Mouse (Mus musculus) liver, embryonic 13.5 days (tissue): ENCODE data around the gene Cdh11. TPM values are rescaled to one million over a fixed set of nuclear protein-coding genes. Genes with fewer than 3 reads are reported as not detected.

ENCODE experiments used
- ATAC-seq: fragments of 200-750 bp; cut with Nextera tagmentation; 2 replicates; pipeline ENCODE4 v1.8.0; 2017; ENCODE audit warnings: low read depth, mild to moderate bottlenecking, moderate number of reproducible peaks, moderate library complexity
- DNase-seq: peaks from one replicate; pipeline ENCODE4 v3.0.0; 2022
- H3K27ac ChIP-seq: fragments of 300-500 bp; sonication (generic); 2 replicates; pipeline ENCODE4 v1.5.1; 2015; ENCODE audit warnings: moderate library complexity, mild to moderate bottlenecking, inconsistent platforms
- H3K27me3 ChIP-seq: fragments of 300-500 bp; sonication (generic); 2 replicates; pipeline ENCODE4 v1.6.1; 2015; ENCODE audit warnings: mild to moderate bottlenecking, inconsistent platforms
- H3K36me3 ChIP-seq: fragments of 300-500 bp; sonication (generic); 2 replicates; pipeline ENCODE4 v1.6.1; 2015; ENCODE audit warnings: mild to moderate bottlenecking, inconsistent platforms
- H3K4me1 ChIP-seq: fragments of 300-500 bp; sonication (generic); replicated peaks from 2 replicates; pipeline ENCODE4 v1.6.1; 2015; ENCODE audit warnings: inconsistent platforms
- H3K4me2 ChIP-seq: fragments of 300-500 bp; sonication (generic); 2 replicates; pipeline ENCODE4 v1.6.1; 2015; ENCODE audit warnings: inconsistent platforms, mild to moderate bottlenecking, moderate library complexity
- H3K4me3 ChIP-seq: fragments of 300-500 bp; sonication (generic); replicated peaks from 2 replicates; pipeline ENCODE4 v1.5.1; 2015; ENCODE audit warnings: mild to moderate bottlenecking, inconsistent platforms
- H3K9ac ChIP-seq: fragments of 300-500 bp; sonication (generic); 2 replicates; pipeline ENCODE4 v1.6.1; 2015; ENCODE audit warnings: mild to moderate bottlenecking, inconsistent platforms
- H3K9me3 ChIP-seq: fragments of 300-500 bp; sonication (generic); replicated peaks from 2 replicates; pipeline ENCODE4 v1.6.1; 2016; ENCODE audit warnings: inconsistent platforms
- WGBS: fragments of 180-500 bp; shearing (Covaris S2); methylation state at CpG from one replicate; pipeline ENCODE4 v1.1.7; 2015; ENCODE audit not compliant: insufficient replicate concordance; 5-methylcytosine and 5-hydroxymethylcytosine counted together
- polyA plus RNA-seq: library from polyadenylated mRNA; unstranded; fragments of >200 nt; fragmentation: Nextera tagmentation; extraction: Ambion mirVana; gene quantifications from 2 replicates; pipeline ENCODE4 v1.2.1, GENCODE M21; 2015

Gene Cdh11
- polyA plus RNA-seq, 1 experiment from 2014 or later: 3.5 TPM

- ATAC-seq (no peak), DNase-seq (no peak)
- no peak overlapping the region for H3K4me2 ChIP-seq
- H3K27ac ChIP-seq: no peak overlapping the region
- H3K9ac ChIP-seq: no peak overlapping the region
- no peaks in the 10 kb centered on the region for H3K9me3 ChIP-seq
- H3K4me3 ChIP-seq: no peak overlapping the region
- H3K36me3 ChIP-seq: no peaks in the 10 kb centered on the region
- no peaks in the 10 kb centered on the region for H3K27me3 ChIP-seq
- H3K4me1 ChIP-seq: no peaks in the 10 kb centered on the region
- 78% methylated on average over 5 of the region's 5 CpGs for WGBS
Measured at GRCm38 (mm10) chr8:102753839-102754238, 31.6 kb downstream of the Cdh11 start.

- Histone ChIP-seq H3K27ac (no peak overlapping the region), H3K4me1 (no peaks in the 10 kb centered on the region), H3K9me3 (no peaks in the 10 kb centered on the region; the same call in 1 of the 2 replicates), H3K4me2 (no peak overlapping the region), H3K27me3 (no peaks in the 10 kb centered on the region), H3K9ac (no peak overlapping the region), H3K36me3 (no peaks in the 10 kb centered on the region), H3K4me3 (no peak overlapping the region)
- DNase-seq (no peak), ATAC-seq (no peak)
- 70% methylated on average over 3 of the region's 3 CpGs for WGBS
Measured at GRCm38 (mm10) chr8:102742940-102743339, 42.5 kb downstream of the Cdh11 start.

- Histone ChIP-seq H3K36me3 (no peaks in the 10 kb centered on the region), H3K27ac (no peak overlapping the region), H3K27me3 (no peaks in the 10 kb centered on the region), H3K9me3 (no peaks in the 10 kb centered on the region; the same call in 1 of the 2 replicates), H3K4me3 (no peak overlapping the region), H3K4me1 (no peaks in the 10 kb centered on the region), H3K4me2 (no peak overlapping the region), H3K9ac (no peak overlapping the region)
- DNase-seq (no peak), ATAC-seq (no peak)
- WGBS: 74% methylated on average over 5 of the region's 5 CpGs
Measured at GRCm38 (mm10) chr8:102742008-102742591, 43.3 kb downstream of the Cdh11 start.

- Histone ChIP-seq H3K27ac (no peak overlapping the region), H3K4me3 (no peak overlapping the region), H3K27me3 (no peaks in the 10 kb centered on the region), H3K36me3 (no peaks in the 10 kb centered on the region), H3K9me3 (no peaks in the 10 kb centered on the region; the same call in 1 of the 2 replicates), H3K4me1 (no peaks in the 10 kb centered on the region), H3K4me2 (no peak overlapping the region), H3K9ac (no peak overlapping the region)
- DNase-seq (no peak), ATAC-seq (no peak)
- 67% methylated on average over 4 of the region's 4 CpGs for WGBS
Measured at GRCm38 (mm10) chr8:102740963-102741362, 44.5 kb downstream of the Cdh11 start.

GRCm38 (mm10) chr8:102738961-102739487 is 46.4 kb downstream of the Cdh11 start:
- no peaks in the 10 kb centered on the region for H3K36me3 ChIP-seq
- DNase-seq (no peak), ATAC-seq (no peak)
- H3K4me1 ChIP-seq: no peaks in the 10 kb centered on the region
- no peaks in the 10 kb centered on the region; the same call in 1 of the 2 replicates for H3K9me3 ChIP-seq
- H3K27me3 ChIP-seq: no peaks in the 10 kb centered on the region
- H3K9ac ChIP-seq: no peak overlapping the region
- no peak overlapping the region for H3K4me2 ChIP-seq
- no peak overlapping the region for H3K27ac ChIP-seq
- 61% methylated on average over 7 of the region's 7 CpGs for WGBS
- H3K4me3 ChIP-seq: no peak overlapping the region

- Histone ChIP-seq H3K9me3 (no peaks in the 10 kb centered on the region; the same call in 1 of the 2 replicates), H3K4me1 (no peaks in the 10 kb centered on the region), H3K27me3 (no peaks in the 10 kb centered on the region), H3K9ac (no peak overlapping the region), H3K4me2 (no peak overlapping the region), H3K4me3 (no peak overlapping the region), H3K27ac (no peak overlapping the region), H3K36me3 (no peaks in the 10 kb centered on the region)
- DNase-seq (no peak), ATAC-seq (no peak)
- 73% methylated on average over 7 of the region's 7 CpGs for WGBS
Measured at GRCm38 (mm10) chr8:102738395-102738794, 47.0 kb downstream of the Cdh11 start.

GRCm38 (mm10) chr8:102734419-102734818 is 51.0 kb downstream of the Cdh11 start:
- ATAC-seq: no peak
- no peak overlapping the region for H3K27ac ChIP-seq
- WGBS: 71% methylated on average over 1 of the region's 1 CpGs
- no peaks in the 10 kb centered on the region for H3K4me1 ChIP-seq
- H3K4me3 ChIP-seq: no peak overlapping the region
- H3K27me3 ChIP-seq: no peaks in the 10 kb centered on the region
- no peak overlapping the region for H3K4me2 ChIP-seq
- no peak for DNase-seq
- H3K9ac ChIP-seq: no peak overlapping the region
- H3K9me3 ChIP-seq: no peaks in the 10 kb centered on the region; the same call in 1 of the 2 replicates
- H3K36me3 ChIP-seq: no peaks in the 10 kb centered on the region

GRCm38 (mm10) chr8:102726206-102726935 is 59.1 kb downstream of the Cdh11 start:
- H3K9me3 ChIP-seq: no peaks in the 10 kb centered on the region
- H3K27me3 ChIP-seq: no peaks in the 10 kb centered on the region
- H3K9ac ChIP-seq: no peak overlapping the region
- H3K4me2 ChIP-seq: no peak overlapping the region
- H3K27ac ChIP-seq: no peak overlapping the region
- DNase-seq (no peak), ATAC-seq (no peak)
- no peaks in the 10 kb centered on the region for H3K4me1 ChIP-seq
- H3K36me3 ChIP-seq: no peaks in the 10 kb centered on the region
- no peak overlapping the region for H3K4me3 ChIP-seq
- 61% methylated on average over 10 of the region's 10 CpGs for WGBS

- Histone ChIP-seq H3K36me3 (no peaks in the 10 kb centered on the region), H3K9me3 (no peaks in the 10 kb centered on the region), H3K4me3 (no peak overlapping the region), H3K27ac (no peak overlapping the region), H3K9ac (no peak overlapping the region), H3K4me1 (no peaks in the 10 kb centered on the region), H3K27me3 (no peaks in the 10 kb centered on the region), H3K4me2 (no peak overlapping the region)
- ATAC-seq (no peak), DNase-seq (no peak)
- 53% methylated on average over 3 of the region's 3 CpGs for WGBS
Measured at GRCm38 (mm10) chr8:102725496-102725895, 59.9 kb downstream of the Cdh11 start.

GRCm38 (mm10) chr8:102715956-102716355 is 69.5 kb downstream of the Cdh11 start:
- Histone ChIP-seq H3K27ac (no peak overlapping the region), H3K4me2 (no peak overlapping the region), H3K9ac (no peak overlapping the region), H3K4me1 (no peaks in the 10 kb centered on the region), H3K9me3 (no peaks in the 10 kb centered on the region), H3K27me3 (no peaks in the 10 kb centered on the region), H3K36me3 (no peaks in the 10 kb centered on the region), H3K4me3 (no peak overlapping the region)
- DNase-seq: no peak
- 50% methylated on average over 4 of the region's 4 CpGs for WGBS
- no peak for ATAC-seq

- no peak overlapping the region for H3K4me2 ChIP-seq
- no peaks in the 10 kb centered on the region for H3K36me3 ChIP-seq
- DNase-seq (no peak), ATAC-seq (no peak)
- no peak overlapping the region for H3K27ac ChIP-seq
- H3K9ac ChIP-seq: no peak overlapping the region
- no peaks in the 10 kb centered on the region for H3K4me1 ChIP-seq
- no peaks in the 10 kb centered on the region for H3K27me3 ChIP-seq
- WGBS: 21% methylated on average over 7 of the region's 7 CpGs
- H3K9me3 ChIP-seq: no peaks in the 10 kb centered on the region
- no peak overlapping the region for H3K4me3 ChIP-seq
Measured at GRCm38 (mm10) chr8:102707305-102707704, 78.1 kb downstream of the Cdh11 start.
